Mouse (Mus musculus) liver, adult 2 months (tissue): ENCODE measurements around the gene Krt39. TPM values are rescaled to one million over a fixed set of nuclear protein-coding genes. Genes with fewer than 3 reads are reported as not detected.

ENCODE experiments used
- DNase-seq: peaks from one replicate; pipeline ENCODE4 v3.0.0-alpha.2; 2011; ENCODE audit warnings: low read depth, low spot score; ENCODE audit errors: extremely low read depth
- H3K27ac ChIP-seq: fragments of 200-500 bp; replicated peaks from 2 replicates; pipeline ENCODE4 v1.5.1; 2012; ENCODE audit warnings: low read depth, mild to moderate bottlenecking, control low read depth, inconsistent platforms, low read length; ENCODE audit not compliant: insufficient read depth
- H3K27me3 ChIP-seq: fragments of 200-500 bp; 2 replicates; pipeline ENCODE4 v1.6.1; 2012; ENCODE audit warnings: mild to moderate bottlenecking, moderate library complexity, low read length, inconsistent platforms; ENCODE audit not compliant: control insufficient read depth, insufficient read depth
- H3K36me3 ChIP-seq: fragments of 200-500 bp; 2 replicates; pipeline ENCODE4 v1.6.1; 2012; ENCODE audit warnings: low read length, inconsistent platforms; ENCODE audit not compliant: control insufficient read depth, insufficient read depth
- H3K4me1 ChIP-seq: fragments of 200-500 bp; 2 replicates; pipeline ENCODE4 v1.6.1; 2011; ENCODE audit warnings: low read length; ENCODE audit not compliant: control insufficient read depth, insufficient read depth
- H3K4me3 ChIP-seq: fragments of 200-500 bp; 2 replicates; pipeline ENCODE4 v1.5.1; 2011; ENCODE audit warnings: low read depth, mild to moderate bottlenecking, control low read depth, low read length, moderate library complexity; ENCODE audit not compliant: insufficient read depth
- H3K79me2 ChIP-seq: fragments of 200-500 bp; 2 replicates; pipeline ENCODE4 v1.6.1; 2012; ENCODE audit warnings: inconsistent platforms, mild to moderate bottlenecking, low read length, moderate library complexity; ENCODE audit not compliant: control insufficient read depth, insufficient read depth
- H3K9ac ChIP-seq: fragments of 200-500 bp; 2 replicates; pipeline ENCODE4 v1.6.1; 2012; ENCODE audit warnings: low read depth, mild to moderate bottlenecking, control low read depth, inconsistent platforms, low read length
- CTCF ChIP-seq: fragments of 200-500 bp; IDR thresholded peaks from 2 replicates; pipeline ENCODE4 v1.5.1; 2011; ENCODE audit warnings: low read depth, low read length, control low read depth
- POLR2A ChIP-seq: fragments of 200-500 bp; IDR thresholded peaks from 2 replicates; pipeline ENCODE4 v1.6.1; 2011; ENCODE audit warnings: low read length, control low read depth; ENCODE audit not compliant: insufficient read depth; ENCODE audit errors: extremely low read depth
- WGBS: fragments of 180-500 bp; shearing (Covaris S2); methylation state at CpG from one replicate; pipeline ENCODE4 v1.1.7; 2018; 5-methylcytosine and 5-hydroxymethylcytosine counted together
- polyA plus RNA-seq: library from polyadenylated mRNA; depleted of rRNA; stranded (reverse); fragments of >200 nt; gene quantifications from 2 replicates; pipeline ENCODE4 v1.2.3, GENCODE M21; 2012
- total RNA-seq: library from RNA; depleted of rRNA; stranded (reverse); fragments of >200 nt; gene quantifications from 2 replicates; pipeline ENCODE4 v1.2.3, GENCODE M21; 2014

Krt39 gene
- total and polyA plus RNA-seq, 2 experiments: not detected

DNA sequence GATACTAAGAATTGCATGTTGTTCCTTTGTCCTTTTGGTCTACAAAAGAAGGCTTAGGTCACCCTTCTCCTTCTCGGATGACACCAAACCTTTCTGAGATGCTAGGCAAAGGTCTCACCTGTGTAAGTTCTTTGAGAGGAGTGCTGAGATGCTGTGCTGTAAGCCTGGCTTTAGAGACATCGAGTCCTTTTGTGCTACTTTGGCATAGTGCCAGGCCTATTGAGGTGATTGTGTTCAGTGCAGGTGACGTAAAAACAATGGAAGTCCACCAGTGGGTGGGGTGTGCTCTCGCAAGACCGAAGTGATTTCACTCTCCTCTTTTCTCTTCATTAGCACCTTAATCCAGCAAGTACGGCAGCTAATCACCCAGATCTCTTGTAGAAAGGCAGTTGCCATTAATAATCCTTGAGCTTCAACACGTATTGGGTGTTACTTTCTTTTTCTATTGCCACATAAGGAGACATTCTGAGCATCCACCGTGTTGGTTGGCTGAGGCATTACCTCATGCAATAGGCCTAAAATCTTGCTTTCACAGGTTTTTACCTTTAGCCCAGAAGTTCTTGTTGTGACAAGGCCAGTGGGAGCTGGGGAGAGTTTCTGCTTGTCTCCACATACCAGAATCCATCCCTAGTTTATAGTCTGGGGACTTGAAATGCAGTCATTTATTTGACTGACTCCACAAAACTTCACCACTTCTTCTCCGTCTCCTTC lies 20.9 kb downstream of the Krt39 start:
- no peaks in the 10 kb centered on the region; the same call in 1 of the 2 replicates for H3K27me3 ChIP-seq
- no peaks in the 10 kb centered on the region for H3K36me3 ChIP-seq
- no peak overlapping the region for H3K9ac ChIP-seq
- no peak overlapping the region for H3K4me3 ChIP-seq
- no peaks in the 10 kb centered on the region for H3K4me1 ChIP-seq
- no peak overlapping the region for H3K27ac ChIP-seq
- no peak for DNase-seq
- H3K79me2 ChIP-seq: no peaks in the 10 kb centered on the region
- WGBS: 88% methylated on average over 9 of the region's 9 CpGs
- TF ChIP-seq POLR2A (no peak), CTCF (no peak)

DNA sequence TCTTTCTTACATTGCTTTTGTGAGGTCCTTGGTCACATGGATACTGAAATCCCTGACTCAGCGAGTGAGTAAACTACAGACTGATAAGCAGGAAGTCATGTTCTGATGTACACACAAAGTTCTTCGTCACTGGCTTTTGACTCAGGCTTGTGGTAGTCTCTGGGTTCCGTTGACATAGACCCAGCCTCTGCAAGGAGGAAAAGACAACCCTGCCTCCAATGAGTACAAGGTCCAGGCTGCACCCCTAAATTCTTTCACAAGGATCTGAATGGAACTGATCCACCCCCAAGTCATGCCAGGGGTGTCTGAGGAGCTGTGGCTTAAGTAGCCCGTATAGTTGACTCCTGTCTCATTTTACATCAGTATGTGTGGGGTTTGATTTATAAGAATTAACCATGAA lies 24.7 kb downstream of the Krt39 start:
- no peak for TF ChIP-seq CTCF
- TF ChIP-seq POLR2A: no peak
- 74% methylated on average over 4 of the region's 4 CpGs for WGBS
- H3K79me2 ChIP-seq: no peaks in the 10 kb centered on the region
- peaks cover 7% of the 10 kb centered on the region; the same call in 1 of the 2 replicates for H3K4me1 ChIP-seq
- no peak for DNase-seq
- H3K9ac ChIP-seq: no peak overlapping the region
- no peak overlapping the region for H3K27ac ChIP-seq
- H3K36me3 ChIP-seq: no peaks in the 10 kb centered on the region
- peaks cover 2% of the 10 kb centered on the region; the same call in 1 of the 2 replicates for H3K27me3 ChIP-seq
- no peak overlapping the region for H3K4me3 ChIP-seq

DNA sequence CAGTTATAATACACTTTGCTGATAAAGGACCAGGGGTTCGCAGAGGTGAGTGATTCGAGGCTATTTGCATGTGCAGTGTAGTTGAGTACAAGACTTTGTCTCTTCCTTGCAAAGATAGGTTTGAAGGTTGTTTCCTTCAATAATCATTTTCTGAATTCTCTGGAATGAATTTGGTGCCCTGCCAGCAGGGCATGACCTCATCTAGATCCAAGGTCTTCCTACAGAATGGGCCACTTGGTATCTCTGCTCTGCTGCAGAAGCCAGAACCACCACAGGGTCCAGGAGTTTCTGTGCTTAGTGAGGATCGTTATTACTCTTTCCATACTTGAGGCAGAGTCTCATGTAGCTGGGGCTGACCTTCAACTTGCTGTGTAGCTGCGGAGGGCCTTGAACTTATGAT lies 26.4 kb downstream of the Krt39 start:
- Histone ChIP-seq H3K79me2 (no peaks in the 10 kb centered on the region), H3K4me3 (no peak overlapping the region), H3K27me3 (peaks cover 2% of the 10 kb centered on the region; the same call in 1 of the 2 replicates), H3K36me3 (no peaks in the 10 kb centered on the region), H3K27ac (no peak overlapping the region), H3K9ac (no peak overlapping the region), H3K4me1 (peaks cover 19% of the 10 kb centered on the region)
- TF ChIP-seq CTCF: no peak
- TF ChIP-seq POLR2A: no peak
- 89% methylated on average over 4 of the region's 4 CpGs for WGBS
- no peak for DNase-seq

DNA sequence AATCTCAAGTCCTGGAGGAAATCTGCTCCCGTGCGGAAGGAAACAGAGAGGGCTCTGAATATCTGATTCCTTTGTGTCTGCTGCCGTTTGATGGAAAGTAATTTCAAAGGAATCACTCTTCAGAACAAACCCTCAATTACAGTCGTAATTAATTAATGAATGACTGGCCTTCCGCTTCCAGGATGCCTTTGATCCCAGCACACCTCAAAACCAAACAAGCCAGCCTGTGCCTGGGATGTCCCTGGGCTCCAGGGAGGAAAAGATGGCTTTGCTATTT lies 27.6 kb downstream of the Krt39 start:
- no peaks in the 10 kb centered on the region for H3K79me2 ChIP-seq
- no peak overlapping the region for H3K4me3 ChIP-seq
- H3K27me3 ChIP-seq: peaks cover 2% of the 10 kb centered on the region; the same call in 1 of the 2 replicates
- H3K4me1 ChIP-seq: peaks cover 27% of the 10 kb centered on the region
- H3K9ac ChIP-seq: no peak overlapping the region
- no peak for DNase-seq
- WGBS: 38% methylated on average over 5 of the region's 5 CpGs
- no peak for TF ChIP-seq CTCF
- no peak for TF ChIP-seq POLR2A
- H3K27ac ChIP-seq: no peak overlapping the region
- H3K36me3 ChIP-seq: no peaks in the 10 kb centered on the region

- Histone ChIP-seq H3K36me3 (no peaks in the 10 kb centered on the region), H3K79me2 (no peaks in the 10 kb centered on the region), H3K27me3 (0 out of 2 replicates have a peak, but pooled peaks cover 2% of the 10 kb centered on the region), H3K4me1 (peaks cover 27% of the 10 kb centered on the region), H3K4me3 (no peak within 1 kb of the TSS; the same call in 1 of the 2 replicates), H3K27ac (no peak within 1 kb of the TSS), H3K9ac (no peak within 1 kb of the TSS)
- WGBS: 38% methylated on average over 22 of the region's 22 CpGs
- peak; percentile 87 for DNase-seq
- TF ChIP-seq POLR2A (no peak), CTCF (no peak)
Observed at GRCm38 (mm10) chr11:99492733-99493573, 28.2 kb downstream of the Krt39 start, which contains the start of gene Krt23. Gene Krt23 (minus strand): TSS chr11:99493137.

DNA sequence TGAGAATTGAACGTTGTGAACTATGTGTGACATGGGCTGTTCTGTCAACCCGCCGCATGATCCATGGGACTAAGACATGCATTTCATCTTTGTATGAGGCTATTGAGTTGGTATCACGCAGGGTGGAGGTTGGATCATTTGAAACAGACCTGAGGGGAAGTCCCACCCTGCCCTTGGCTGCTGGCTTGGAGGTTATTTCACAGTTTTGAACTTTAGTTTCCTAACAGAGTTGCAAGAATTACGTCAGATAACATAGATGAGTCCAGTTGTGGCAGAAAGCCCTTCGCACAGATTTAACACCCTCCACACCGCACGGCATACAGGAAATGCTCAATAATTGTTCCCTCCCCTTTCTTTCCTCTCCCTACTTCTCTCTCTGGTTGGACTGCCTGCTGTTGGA lies 30.1 kb downstream of the Krt39 start:
- no peak overlapping the region for H3K9ac ChIP-seq
- no peak overlapping the region for H3K27ac ChIP-seq
- peak; percentile 80 for DNase-seq
- H3K36me3 ChIP-seq: no peaks in the 10 kb centered on the region
- 14% methylated on average over 8 of the region's 8 CpGs for WGBS
- H3K27me3 ChIP-seq: 0 out of 2 replicates have a peak, but pooled peaks cover 2% of the 10 kb centered on the region
- TF ChIP-seq POLR2A: no peak
- TF ChIP-seq CTCF: no peak
- H3K4me1 ChIP-seq: peaks cover 27% of the 10 kb centered on the region
- H3K4me3 ChIP-seq: no peak overlapping the region
- no peaks in the 10 kb centered on the region for H3K79me2 ChIP-seq
